Mouse (Mus musculus): ENCODE measurements around the gene Tlk1.

The Tlk1 gene

DNA sequence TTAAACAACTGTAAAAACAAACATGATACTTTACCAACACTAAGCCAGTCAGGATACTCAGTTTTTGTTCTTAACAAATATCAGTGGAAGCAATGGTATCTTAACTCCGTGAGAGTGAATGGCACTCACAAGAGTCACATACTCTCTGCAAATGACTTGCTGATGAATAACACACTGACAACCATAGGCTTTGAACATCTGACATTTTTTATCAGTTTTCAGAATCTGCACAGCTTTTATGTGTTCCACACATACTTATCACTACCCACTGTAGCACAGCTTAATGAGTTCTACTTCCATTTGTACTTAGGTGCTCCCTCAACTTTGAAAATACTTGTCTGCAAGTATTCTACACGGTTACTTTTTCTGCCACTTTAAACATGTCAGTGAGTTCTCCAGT is 35.3 kb downstream of the Tlk1 start:
- peak; percentile 46 for DNase-seq (ENCODE audit: low read depth, low spot score)

DNA sequence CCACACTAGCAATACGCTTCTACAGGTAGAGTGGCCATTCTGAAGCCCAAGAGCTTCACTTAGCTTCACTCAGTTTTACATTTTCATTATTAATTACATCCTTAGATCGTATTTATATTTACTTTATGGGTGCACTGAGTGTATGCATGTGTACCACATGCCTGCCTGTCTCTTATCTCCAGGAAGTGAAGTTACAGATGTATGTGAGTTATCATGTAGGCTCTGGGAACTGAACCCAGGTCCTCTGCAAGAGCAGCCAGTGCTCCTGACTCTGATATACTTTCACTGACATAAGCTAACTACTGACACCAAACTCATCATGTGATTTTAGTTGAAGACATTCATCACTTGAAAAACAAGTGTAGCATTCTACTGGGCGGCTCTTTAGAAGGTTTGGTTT is 36.2 kb downstream of the Tlk1 start:
- DNase-seq (ENCODE audit: low read depth, low spot score): no peak

DNA sequence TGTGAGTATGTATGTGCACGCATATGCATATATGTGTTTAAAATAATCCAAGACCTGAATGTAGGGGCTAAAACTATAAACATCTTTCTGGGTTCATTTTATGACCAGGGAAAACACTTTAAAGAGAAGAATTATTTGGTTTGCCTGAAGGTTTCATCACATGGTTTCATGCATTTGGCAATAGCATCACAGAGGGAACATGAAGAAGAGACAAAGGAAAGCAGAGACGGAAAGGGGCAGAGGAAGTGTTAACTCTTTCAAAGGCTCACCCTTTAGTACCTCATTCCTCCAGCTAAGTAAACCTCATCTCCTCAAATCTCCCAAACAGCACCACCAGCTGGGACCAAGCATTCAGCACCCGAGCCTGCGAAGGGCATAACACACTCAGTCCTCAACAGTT is 41.1 kb downstream of the Tlk1 start:
- DNase-seq (ENCODE audit: low read depth, low spot score): no peak

DNA sequence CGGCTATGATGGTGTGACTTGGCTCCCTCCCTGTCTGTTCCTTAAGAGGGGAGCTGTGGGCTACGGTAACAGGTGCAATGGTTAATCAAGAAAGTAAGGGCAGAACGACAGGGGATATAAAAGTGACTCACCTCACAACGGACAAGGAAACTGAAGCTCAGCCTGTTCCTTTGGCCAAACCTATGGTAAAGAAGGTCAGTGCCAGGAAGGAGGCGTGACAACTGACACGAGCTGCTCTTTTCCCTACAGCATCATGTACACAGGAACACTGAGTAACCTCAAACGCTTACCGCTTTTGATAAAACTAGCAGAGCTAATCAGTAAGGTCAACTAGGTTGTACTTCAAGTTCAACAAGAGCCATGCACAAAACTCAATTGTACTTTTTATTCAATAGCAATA is 42.0 kb downstream of the Tlk1 start:
- DNase-seq (ENCODE audit: low read depth, low spot score): no peak

DNA sequence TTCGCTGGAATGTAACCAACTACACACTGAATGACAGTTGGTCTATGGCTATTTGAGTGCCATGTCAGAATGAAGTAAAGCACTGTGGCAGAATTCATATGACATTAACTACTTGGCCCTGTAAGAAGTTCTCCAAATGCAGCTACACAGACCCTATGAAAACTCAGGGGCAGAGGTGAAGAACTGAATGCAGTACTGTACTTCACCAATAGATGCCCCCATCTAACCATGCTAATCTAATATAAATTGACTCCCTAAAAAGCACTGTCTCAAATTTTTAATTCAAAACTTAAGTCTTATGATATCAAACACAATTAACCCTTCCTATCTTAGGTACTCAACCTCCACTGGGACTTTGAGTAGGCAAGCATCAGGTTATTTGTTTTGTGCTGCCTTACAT is 45.9 kb downstream of the Tlk1 start:
- peak; percentile 71 for DNase-seq (ENCODE audit: low read depth, low spot score)

DNA sequence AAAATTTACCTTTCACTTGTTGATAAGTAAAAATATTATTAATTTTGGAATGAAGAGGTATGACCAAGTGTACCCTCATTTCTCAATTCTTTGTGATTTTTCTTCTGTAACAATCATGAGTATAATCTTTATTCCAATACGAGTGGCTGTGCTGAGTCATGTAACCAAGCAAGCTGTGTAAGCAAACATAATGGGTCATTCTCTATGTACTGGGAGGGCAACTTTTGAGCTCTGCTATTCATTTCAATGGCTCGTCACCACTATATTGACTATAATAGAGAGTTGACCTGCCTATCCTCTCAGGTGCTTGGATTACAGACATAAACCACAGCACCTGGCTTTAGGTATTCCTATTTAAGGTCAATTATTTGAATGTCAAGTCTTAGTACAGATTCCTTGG is 48.8 kb downstream of the Tlk1 start:
- no peak for DNase-seq (ENCODE audit: low read depth, low spot score)

DNA sequence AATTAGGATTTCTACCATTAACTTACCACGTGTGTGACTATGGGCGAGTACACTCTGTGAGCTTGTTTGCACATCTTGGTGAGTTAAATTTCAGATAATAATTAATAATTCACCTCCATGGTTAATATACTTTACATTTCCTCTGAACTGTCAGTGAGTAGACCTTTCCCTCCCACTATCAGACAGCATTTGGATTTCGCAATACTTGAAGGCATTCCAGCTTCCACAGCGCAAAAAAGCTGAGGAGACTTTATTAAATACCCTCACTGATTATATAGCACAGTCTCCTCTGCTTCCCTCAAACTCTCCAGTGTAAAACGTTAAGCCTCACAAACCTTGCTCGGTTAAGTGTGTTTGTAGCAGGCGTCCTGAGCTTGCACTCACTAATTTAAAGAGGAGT is 60.8 kb downstream of the Tlk1 start:
- DNase-seq (ENCODE audit: low read depth, low spot score): no peak

DNA sequence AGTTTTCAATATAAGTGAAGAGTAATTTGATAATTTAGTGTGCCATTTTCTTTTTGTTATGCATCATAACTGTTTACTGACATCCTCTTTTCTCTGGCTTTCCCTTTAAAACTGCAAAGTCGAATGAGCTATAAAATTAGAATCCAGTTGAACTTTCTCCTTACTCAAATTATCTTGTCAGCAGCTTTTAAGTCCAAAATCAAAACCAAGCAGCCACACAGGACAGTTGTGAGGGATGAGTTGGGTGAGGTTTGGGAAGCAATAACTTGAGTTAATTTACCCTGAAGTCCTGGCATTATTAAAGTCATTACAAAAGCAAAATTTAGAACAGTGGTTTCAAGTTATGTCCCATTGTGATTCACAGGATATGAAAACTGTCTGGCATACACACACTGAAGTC is 62.8 kb downstream of the Tlk1 start:
- no peak for DNase-seq (ENCODE audit: low read depth, low spot score)

DNA sequence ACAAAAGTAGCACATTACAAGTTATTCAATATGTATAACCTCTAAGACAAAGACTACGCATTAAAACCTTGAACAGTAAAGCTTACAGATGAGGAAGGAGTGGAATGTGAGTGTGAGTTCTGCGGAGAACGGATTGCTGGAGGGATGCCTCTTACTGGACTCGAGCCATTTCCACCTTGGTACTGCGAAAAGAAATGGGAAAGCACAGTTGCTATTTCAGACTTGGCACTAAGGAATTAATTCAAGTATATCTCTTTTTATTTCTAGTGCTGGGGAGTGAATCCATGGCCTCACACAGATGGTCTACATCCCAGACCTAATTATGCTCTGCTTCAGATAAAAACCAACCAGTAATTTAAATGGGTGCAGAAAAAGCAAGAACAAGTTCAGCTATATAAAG is 73.4 kb downstream of the Tlk1 start:
- DNase-seq (ENCODE audit: low read depth, low spot score): no peak

DNA sequence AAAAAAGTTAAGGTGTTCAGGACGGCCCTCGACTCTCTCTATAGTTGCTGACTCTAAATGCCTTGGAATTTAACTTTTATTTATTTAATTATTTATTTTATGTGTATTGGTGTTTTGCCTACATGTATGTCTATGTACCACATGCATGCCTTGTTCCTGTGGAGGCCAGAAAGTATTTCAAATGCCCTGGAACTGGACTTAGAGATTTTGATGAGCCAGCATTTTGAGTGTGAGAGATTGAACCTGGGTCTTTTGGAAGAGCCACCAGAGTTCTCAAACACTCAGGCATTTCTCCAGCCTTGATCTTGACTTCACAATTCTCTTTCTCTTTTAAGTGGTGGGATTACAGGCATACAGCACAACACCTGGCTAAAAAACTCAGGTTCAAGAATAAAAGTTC is 73.9 kb downstream of the Tlk1 start:
- DNase-seq (ENCODE audit: low read depth, low spot score): no peak

DNA sequence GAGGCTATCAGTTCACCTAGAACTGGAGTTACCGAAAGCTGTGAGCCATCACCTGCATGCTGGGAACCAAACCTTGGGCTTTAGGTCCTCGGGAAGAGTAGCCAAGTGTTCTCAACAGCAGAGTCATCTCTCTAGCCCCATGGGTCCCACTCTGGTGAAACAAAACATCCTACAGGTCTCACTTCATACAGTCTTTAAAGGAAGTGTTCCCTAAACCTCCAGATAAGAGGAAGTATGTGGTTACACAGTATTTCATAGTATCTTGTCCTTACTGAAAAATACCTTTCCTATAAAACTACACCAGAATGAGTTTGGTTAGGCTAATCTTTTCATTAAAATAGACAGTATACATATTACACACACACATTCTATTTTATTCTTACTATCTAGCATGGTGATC is 82.9 kb downstream of the Tlk1 start:
- no peak for DNase-seq (ENCODE audit: low read depth, low spot score)

DNA sequence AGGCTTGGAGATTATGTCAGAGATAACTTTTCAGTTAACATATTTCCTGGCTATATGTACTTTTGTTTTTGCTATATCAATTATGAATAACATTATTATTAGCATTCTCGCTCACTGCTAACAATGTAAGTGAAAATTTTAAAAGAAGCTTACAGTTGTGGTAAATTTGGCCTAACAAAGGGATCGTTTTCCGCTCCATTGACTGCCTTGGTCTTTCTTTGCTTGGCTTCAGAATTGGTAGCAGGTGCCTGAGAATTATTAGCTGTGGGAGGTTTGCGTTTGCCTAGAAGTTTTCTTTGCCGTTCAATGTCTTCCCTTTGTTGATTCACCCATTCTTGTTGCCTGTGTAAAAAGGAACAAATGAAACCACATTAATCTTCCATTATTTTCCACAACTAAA is 83.6 kb downstream of the Tlk1 start:
- no peak for DNase-seq (ENCODE audit: low read depth, low spot score)

DNA sequence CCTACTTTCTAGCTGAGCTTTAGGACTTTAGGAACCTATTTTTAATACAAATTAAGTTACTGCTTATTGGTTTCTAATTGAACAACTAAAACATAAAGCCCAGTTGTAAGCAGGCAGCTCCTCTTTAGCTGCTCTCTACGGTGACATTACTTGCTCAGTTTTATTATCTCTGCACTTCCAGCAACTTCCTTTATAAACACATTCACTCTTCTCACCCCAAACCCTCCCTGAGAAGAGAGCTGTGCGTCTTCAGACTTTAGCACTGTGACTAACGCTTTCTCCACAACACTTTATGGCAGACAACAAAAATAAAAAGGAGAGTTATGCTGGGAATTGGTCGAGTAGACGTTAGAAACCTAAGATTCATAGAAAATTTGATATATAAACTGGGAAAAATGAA is 89.5 kb downstream of the Tlk1 start:
- DNase-seq (ENCODE audit: low read depth, low spot score): no peak

DNA sequence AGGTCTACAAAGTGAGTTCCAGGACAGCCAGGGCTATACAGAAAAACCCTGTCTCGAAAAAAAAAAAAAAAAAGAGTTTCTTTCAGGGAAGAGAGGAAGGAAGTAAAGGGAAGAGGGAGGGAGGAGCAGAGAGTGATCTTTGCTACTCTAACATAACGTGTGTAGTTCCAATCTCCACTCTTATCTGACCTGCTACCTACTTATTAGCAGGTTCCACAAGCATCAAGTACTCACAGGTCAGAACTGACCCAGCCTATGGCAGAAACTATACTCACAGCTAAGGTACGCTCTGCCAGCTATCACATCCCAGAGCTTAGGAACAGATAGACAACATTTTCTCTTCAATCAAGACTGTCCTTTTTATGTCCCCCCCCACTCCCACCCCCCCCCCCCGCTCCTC is 90.0 kb downstream of the Tlk1 start:
- DNase-seq (ENCODE audit: low read depth, low spot score): no peak

DNA sequence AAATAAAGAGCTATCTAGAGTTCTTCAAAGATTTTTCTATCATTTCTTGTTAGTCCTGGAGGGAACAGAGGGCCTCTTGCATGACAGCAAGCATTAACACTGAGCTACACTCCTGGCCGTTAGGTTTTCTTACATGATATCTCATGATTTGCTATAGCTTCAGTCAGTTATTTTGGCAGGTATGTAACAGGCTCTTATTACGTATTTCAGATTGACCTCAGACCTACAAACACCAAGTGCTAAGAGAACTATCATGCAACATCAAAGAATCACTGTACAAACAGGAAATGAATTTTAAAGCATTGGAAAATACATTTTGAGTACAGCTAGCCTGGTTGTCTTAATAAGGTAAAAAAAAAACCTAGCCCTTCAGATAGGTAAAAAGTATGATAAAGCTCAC is 98.4 kb downstream of the Tlk1 start:
- DNase-seq (ENCODE audit: low read depth, low spot score): peak; percentile 41

DNA sequence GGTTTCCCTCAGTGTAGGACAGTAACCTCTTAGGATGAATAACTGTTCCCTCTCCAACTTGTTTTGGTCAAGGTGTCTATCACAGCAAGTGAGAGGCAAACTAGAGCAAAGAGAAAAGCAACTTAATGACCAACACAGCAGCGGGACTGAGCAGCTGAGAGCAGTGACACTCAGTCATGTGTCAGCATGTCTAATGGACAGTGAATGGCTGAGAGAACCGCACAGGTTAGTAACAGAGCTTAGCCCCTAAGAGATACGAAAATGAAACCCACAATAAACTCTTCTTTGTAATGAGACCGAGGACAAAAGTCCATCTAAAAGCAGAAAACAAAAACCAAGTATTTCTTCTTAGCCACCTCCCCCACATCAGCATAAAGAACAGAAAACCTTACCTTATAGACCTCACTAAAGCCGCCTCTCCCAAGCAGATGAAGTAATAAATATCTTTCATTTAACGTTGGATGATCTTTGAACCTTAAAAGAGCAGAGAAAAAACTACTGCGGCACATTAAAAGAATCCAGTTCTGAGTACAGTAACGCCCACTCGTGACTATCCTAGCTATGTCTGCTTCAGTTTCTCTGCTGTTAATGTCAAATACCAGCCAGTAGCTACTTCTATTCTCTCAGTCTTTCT is 101.8 kb downstream of the Tlk1 start:
- no peak for DNase-seq (ENCODE audit: low read depth, low spot score)

DNA sequence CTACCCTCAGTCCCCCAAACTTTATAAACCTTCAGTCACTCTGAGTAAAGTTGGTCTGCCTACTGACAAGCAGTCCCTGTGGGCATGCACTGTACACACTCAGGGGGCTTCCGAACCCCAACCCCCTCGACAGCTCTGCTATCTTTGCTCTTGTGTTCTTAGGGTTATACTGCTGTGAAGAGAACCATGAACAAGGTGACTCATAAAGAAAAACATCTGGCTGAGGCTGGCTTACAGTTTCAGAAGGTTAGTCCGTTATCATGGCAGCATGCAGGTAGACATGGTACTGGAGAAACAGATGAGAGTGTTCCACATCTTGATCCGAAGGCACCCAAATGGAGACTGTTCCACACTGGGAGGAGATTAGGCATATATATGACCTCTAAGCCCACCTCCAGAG is 114.7 kb downstream of the Tlk1 start:
- DNase-seq (ENCODE audit: low read depth, low spot score): no peak

DNA sequence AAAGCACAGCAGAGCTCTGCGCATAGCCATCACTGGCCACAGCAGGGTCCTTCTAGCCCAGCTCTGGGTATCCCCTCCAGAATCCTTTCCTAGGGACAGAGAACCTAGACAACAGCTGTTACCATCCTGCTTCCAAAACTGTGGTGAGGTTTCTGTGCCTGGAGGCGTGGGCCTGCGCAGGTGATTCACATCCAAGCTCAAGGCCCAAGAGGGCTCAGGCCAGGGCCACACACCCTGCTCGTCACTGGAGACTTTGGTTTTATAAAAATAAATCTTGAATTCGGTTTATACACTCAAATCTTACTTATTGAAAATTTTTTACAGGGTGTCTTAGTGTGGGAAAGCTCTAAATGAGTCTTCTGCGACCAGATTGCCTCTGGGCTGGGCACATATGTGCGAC is 115.3 kb downstream of the Tlk1 start:
- DNase-seq (ENCODE audit: low read depth, low spot score): no peak

DNA sequence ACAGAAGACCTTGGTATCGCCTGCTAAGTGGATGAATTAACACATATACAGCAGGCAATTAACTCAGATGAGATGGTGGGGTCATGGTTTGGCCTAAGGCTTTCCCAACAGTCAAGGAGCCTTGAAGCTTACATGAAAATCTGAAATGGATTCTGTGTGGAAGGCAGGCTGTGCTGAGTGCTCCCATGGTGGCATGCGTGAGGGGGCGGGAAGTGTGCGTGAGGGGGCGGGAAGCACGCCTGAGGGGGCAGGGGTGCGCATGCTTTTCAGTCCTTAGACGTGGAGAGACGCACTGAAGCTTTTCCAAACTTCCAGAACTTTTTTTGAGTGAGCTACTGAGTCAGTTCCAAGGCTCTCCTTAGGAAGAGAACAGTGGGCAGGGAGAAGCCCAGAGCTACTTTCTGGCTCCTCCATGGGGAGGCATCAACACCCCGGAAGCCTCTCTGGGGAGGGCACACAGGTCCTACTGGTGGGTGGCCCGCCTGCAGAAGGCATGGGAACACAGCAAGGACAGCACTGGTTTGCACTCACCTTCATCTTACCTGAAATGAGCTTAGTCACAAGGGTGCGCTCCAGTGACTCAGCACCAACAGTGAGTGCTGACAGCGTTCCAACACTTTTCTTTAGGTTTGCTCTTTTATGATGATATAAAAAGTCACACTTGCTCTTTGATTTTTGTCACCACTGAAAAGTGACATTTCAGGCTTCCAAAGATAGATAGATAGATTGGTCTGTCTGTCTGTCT is 116.4 kb downstream of the Tlk1 start:
- DNase-seq (ENCODE audit: low read depth, low spot score): no peak

DNA sequence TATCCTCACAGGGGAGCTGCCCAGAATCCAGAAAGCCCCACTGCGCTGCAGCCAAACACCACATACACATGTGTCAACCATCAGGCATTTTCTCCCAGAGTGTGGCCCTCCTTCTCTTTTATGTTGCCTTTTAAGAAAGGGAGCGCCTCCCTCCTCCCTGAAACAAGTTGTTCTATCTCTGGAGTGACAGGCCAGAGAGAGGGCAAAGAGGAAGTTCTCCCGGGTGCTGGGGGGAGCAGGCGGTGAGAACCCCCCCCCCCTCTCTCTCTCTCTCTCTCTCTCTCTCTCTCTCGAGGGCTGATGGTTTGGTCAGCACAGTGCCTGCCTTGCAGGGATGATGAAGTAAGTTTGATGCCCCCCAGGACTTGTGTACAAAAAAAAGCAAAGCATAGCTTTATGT is 123.1 kb downstream of the Tlk1 start:
- DNase-seq (ENCODE audit: low read depth, low spot score): no peak

DNA sequence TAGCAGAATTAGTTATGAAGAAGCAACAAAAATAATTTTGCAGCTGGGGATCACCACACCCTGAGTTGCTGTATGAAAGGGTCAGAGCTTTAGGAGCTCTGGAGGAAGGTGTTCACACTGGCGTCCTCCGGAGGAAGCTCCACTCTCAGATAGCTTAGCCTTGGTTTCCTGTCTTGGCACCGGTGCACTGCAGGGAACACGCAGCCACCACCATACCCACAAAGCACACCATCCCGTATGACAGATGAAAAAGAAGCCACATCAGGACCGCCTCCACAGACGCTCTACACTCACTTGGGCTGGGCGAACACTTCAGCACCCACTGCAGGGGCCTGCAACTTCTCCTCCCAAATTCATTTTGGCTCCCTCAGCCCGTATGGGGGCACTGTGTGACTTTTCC is 124.0 kb downstream of the Tlk1 start:
- DNase-seq (ENCODE audit: low read depth, low spot score): peak; percentile 54

DNA sequence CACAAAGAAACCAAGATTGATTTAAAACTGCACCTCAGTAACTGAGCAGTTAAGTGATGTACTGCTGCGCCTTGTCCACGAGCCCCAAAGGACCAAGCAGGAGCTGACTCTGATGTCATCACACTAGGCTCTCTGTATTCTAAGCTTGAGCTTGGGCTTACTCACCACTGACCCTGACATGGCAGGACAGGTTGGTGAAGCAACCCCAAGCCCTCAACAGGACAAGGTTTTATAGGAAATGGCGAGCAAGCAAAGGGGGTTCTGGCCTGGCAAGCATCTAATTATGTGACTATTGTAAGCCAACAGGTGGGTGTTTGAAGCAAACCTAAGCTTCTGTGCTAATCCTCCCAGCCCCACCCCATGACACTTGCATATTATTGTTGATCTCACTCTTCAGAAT is 124.7 kb downstream of the Tlk1 start:
- no peak for DNase-seq (ENCODE audit: low read depth, low spot score)

DNA sequence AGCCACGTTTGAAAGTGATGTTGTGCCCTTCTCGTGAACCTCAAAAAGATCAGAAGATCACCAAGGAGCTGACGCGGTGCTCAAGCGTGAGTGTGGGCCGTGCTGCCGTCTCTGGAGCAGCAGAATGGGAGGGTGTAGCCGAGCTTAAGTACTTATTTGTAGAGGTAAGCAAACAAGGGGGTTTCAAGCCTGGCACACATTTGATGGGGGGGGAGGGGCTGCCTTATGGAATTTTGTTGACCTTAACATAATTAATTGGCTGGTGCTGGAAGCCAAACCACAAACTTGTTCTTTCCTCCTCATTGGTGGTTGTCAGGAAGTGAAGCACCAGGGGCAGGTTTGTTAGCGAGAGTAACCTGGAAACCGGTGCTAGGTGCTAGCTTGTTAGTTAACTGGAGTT is 129.8 kb downstream of the Tlk1 start:
- no peak for DNase-seq (ENCODE audit: low read depth, low spot score)

DNA sequence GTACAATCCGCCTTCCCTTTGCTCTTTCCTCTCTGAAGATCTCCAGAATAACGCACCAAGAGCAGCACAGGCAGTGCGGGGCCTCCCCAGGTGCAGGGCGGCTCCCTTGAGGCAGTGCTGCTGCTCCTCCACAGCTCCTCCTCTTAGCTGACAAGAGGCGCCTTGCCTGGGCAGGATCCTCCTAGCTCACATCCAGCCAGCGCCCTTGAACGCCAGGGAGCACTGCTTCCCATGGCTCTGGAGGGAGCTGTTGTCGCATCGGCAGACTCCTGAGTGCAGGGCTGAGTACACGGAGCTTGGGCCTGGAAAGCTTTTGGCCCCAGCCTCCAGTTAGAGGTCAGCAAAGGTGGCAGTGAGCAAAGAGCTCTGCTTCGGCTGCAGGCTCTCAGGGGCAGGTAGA is 135.3 kb downstream of the Tlk1 start:
- no peak for DNase-seq (ENCODE audit: low read depth, low spot score)
